28 mouse cellular contexts compared by ENCODE assay signal in the genomic region with DNA sequence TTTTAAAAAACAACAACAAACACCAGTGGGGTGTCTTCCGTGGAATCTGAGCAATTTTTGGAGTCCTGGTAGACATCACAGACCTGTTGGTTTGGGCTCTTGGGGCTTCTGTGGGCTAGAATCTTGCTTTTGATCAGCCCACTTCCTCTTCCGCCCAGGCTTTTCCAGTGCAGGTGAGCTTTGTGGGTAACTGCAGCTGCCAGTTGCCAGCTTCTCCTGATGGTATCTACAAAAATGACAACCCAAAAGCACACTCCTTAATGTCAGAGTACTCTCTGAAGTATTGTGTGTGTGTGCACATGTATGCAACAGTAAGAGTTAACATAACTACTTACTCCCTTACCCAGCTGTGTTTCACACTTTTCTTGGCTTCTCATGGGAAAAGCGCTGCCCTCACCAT. TPM values are rescaled to one million over a fixed set of nuclear protein-coding genes. Genes with fewer than 3 reads are reported as not detected.
DNase-seq lines count a peak whose midpoint lies in the region; ATAC-seq lines count a peak whose summit lies in the region.
"Had no signal": no experiment of that assay in that cellular context is flagged by ENCODE, and none has a peak within 500 bp of the region (broad histone marks: within the 10 kb centered on the region; RNA-seq: fewer than 3 reads in every experiment).

No protein-coding gene starts in this region.

- peak; percentile 52; the same call in 1 of the 2 replicates for ATAC-seq in megakaryocyte, adult 5-6 weeks (ENCODE audit: poor library complexity, severe bottlenecking)
- ATAC-seq: forebrain, embryonic 16.5 days; liver, embryonic 12.5 days had no signal

- WGBS in embryonic facial prominence, embryonic 10.5 days: 95% methylated on average over 3 of the region's 3 CpGs

- no peak overlapping the region for H3K27ac ChIP-seq in embryonic facial prominence, embryonic 10.5 days (replicated peaks)
- H3K27ac ChIP-seq: heart, embryonic 13.5 days; hindbrain, embryonic 15.5 days; kidney, postnatal 0 days; limb, embryonic 12.5 days; liver, embryonic 12.5 days; lung, embryonic 15.5 days; macrophage; neural tube, embryonic 13.5 days; stomach, postnatal 0 days had no signal

- H3K4me3 ChIP-seq in embryonic facial prominence, embryonic 10.5 days: no peak overlapping the region
- H3K4me3 ChIP-seq: heart, embryonic 13.5 days; hindbrain, embryonic 15.5 days; limb, embryonic 12.5 days; liver, embryonic 12.5 days; lung, embryonic 15.5 days; neural tube, embryonic 13.5 days had no signal

- H3K4me1 ChIP-seq in embryonic facial prominence, embryonic 10.5 days: no peaks in the 10 kb centered on the region
- H3K4me1 ChIP-seq: hindbrain, embryonic 15.5 days; limb, embryonic 12.5 days; liver, embryonic 12.5 days; lung, embryonic 15.5 days; neural tube, embryonic 13.5 days had no signal

- peak; percentile 88 for DNase-seq in CD4-positive helper T cell, adult 2 months (ENCODE audit: low read depth, low spot score)
- peak; percentile 57 for DNase-seq in CD8-positive naive resting alpha-beta T cell, adult 2 months (ENCODE audit: low read depth in 2 of 2, low spot score in 2 of 2)
- DNase-seq in thymus, postnatal 14 days: peak; percentile 87
- no peak for DNase-seq in embryonic facial prominence, embryonic 10.5 days (ENCODE audit: low spot score)
- DNase-seq in cerebellum, adult 8-10 months: no peak
- no peak for DNase-seq in adrenal gland, postnatal 36 days
- DNase-seq: adrenal gland, adult 8-10 months; cerebellum, postnatal 10 days; heart, postnatal 4 days; kidney, adult 11 months had no signal

- H3K27me3 ChIP-seq in embryonic facial prominence, embryonic 10.5 days (replicated peaks; ENCODE audit: low read depth, poor library complexity, severe bottlenecking): no peaks in the 10 kb centered on the region
- H3K27me3 ChIP-seq: heart, embryonic 13.5 days; hindbrain, embryonic 15.5 days; limb, embryonic 12.5 days; liver, embryonic 12.5 days; lung, embryonic 15.5 days; neural tube, embryonic 13.5 days had no signal

- no peaks in the 10 kb centered on the region; the same call in 1 of the 2 replicates for H3K9me3 ChIP-seq in embryonic facial prominence, embryonic 10.5 days
- H3K9me3 ChIP-seq: heart, embryonic 13.5 days; hindbrain, embryonic 15.5 days; limb, embryonic 12.5 days; liver, embryonic 12.5 days; lung, embryonic 15.5 days; neural tube, embryonic 13.5 days had no signal

- H3K36me3 ChIP-seq in embryonic facial prominence, embryonic 10.5 days (replicated peaks): peaks cover 55% of the 10 kb centered on the region

RNA-seq across cellular contexts. Expression of a gene that starts 7.6 kb away (rescaled TPM):
- not detected in 2 replicates for total RNA-seq in megakaryocyte, adult 5-6 weeks (2015)
- not detected in 2 replicates for total RNA-seq in megakaryocyte, adult 5-6 weeks (2017)
- polyA plus RNA-seq in embryonic facial prominence, embryonic 10.5 days (2016; fragmentation: Nextera tagmentation; extraction: Ambion mirVana): 0.26 and 0.77 TPM in 2 replicates
- total RNA-seq in adrenal gland, postnatal 36 days (2021): not detected
- total RNA-seq: adrenal gland, adult 8-10 months; gastrocnemius, adult 18-20 months; granulocyte monocyte progenitor cell, adult 5-6 weeks; heart, postnatal 4 days; layer of hippocampus, postnatal 14 days; left cerebral cortex, postnatal 10 days; monocyte, adult 5-6 weeks had no signal
- polyA plus RNA-seq: embryonic facial prominence, embryonic 14.5 days; forebrain, embryonic 16.5 days; heart, embryonic 13.5 days; kidney, postnatal 0 days; macrophage; midbrain, embryonic 11.5 days; neural tube, embryonic 13.5 days; stomach, postnatal 0 days had no signal

RNA-seq across cellular contexts. Expression of a gene that starts 14.8 kb away (rescaled TPM):
- total RNA-seq in megakaryocyte, adult 5-6 weeks (2015): not detected in 2 replicates
- total RNA-seq in megakaryocyte, adult 5-6 weeks (2017): not detected in 2 replicates
- polyA plus RNA-seq in embryonic facial prominence, embryonic 10.5 days (2016; fragmentation: Nextera tagmentation; extraction: Ambion mirVana): not detected in 2 replicates
- total RNA-seq in adrenal gland, postnatal 36 days (2021): 10 to 100 TPM; 16.5 to 67.6 TPM
- total RNA-seq: granulocyte monocyte progenitor cell, adult 5-6 weeks; layer of hippocampus, postnatal 14 days; monocyte, adult 5-6 weeks had no signal
- polyA plus RNA-seq: forebrain, embryonic 16.5 days; hindbrain, embryonic 15.5 days; limb, embryonic 12.5 days; liver, embryonic 12.5 days; macrophage; midbrain, embryonic 11.5 days; neural tube, embryonic 13.5 days had no signal

RNA-seq across cellular contexts. Expression of a gene that starts 15.4 kb away (rescaled TPM):
- total RNA-seq in megakaryocyte, adult 5-6 weeks (2015): 4.0 and 5.1 TPM in 2 replicates
- total RNA-seq in megakaryocyte, adult 5-6 weeks (2017): 3.8 and 6.0 TPM in 2 replicates
- polyA plus RNA-seq in embryonic facial prominence, embryonic 10.5 days (2016; fragmentation: Nextera tagmentation; extraction: Ambion mirVana): 14.5 and 15.0 TPM in 2 replicates
- 10 to 100 TPM; 16.4 to 17.8 TPM for total RNA-seq in adrenal gland, postnatal 36 days (2021)

RNA-seq across cellular contexts. Expression of a gene that starts 15.5 kb away (rescaled TPM):
- total RNA-seq in megakaryocyte, adult 5-6 weeks (2015): 17.2 and 19.1 TPM in 2 replicates
- 22.2 and 53.8 TPM in 2 replicates for total RNA-seq in megakaryocyte, adult 5-6 weeks (2017)
- 53.2 and 54.5 TPM in 2 replicates for polyA plus RNA-seq in embryonic facial prominence, embryonic 10.5 days (2016; fragmentation: Nextera tagmentation; extraction: Ambion mirVana)
- total RNA-seq in adrenal gland, postnatal 36 days (2021): 10 to 100 TPM; 28.5 to 29.3 TPM

RNA-seq across cellular contexts. Expression of a gene that starts 43.0 kb away (rescaled TPM):
- total RNA-seq in megakaryocyte, adult 5-6 weeks (2015): 31.7 and 41.1 TPM in 2 replicates
- 22.4 and 26.3 TPM in 2 replicates for total RNA-seq in megakaryocyte, adult 5-6 weeks (2017)
- 65.5 and 71.8 TPM in 2 replicates for polyA plus RNA-seq in embryonic facial prominence, embryonic 10.5 days (2016; fragmentation: Nextera tagmentation; extraction: Ambion mirVana)
- total RNA-seq in adrenal gland, postnatal 36 days (2021): 10 to 100 TPM; 65.8 to 85.7 TPM

Comparison
In these comparisons a context has a peak if more than half of its experiments do, and no peak if none do; other contexts are left out.
1. DNase-seq: peak in CD4-positive helper T cell, adult 2 months (single experiment), CD8-positive naive resting alpha-beta T cell, adult 2 months (2 of 2) and thymus, postnatal 14 days (single experiment); none in embryonic facial prominence, embryonic 10.5 days (single experiment), cerebellum, adult 8-10 months (single experiment) and adrenal gland, postnatal 36 days (0 of 2).
2. RNA of a gene that starts 14.8 kb away (total RNA-seq): 16.5 to 67.6 TPM in adrenal gland, postnatal 36 days; not detected in megakaryocyte, adult 5-6 weeks; every median in the first group is over 10 times any median in the second.